Mouse (Mus musculus) kidney, postnatal 14 days (tissue): ENCODE measurements around the gene Rtca.

Experiments used
- DNase-seq: peaks from one replicate; pipeline ENCODE4 v3.0.0; 2022; ENCODE audit warnings: mixed read lengths

The Rtca gene

GRCm38 (mm10) chr3:116507772-116508351 lies at the start of gene Rtca:
Rtca (minus strand) TSS chr3:116508208.
- peak; percentile 98 for DNase-seq

DNA sequence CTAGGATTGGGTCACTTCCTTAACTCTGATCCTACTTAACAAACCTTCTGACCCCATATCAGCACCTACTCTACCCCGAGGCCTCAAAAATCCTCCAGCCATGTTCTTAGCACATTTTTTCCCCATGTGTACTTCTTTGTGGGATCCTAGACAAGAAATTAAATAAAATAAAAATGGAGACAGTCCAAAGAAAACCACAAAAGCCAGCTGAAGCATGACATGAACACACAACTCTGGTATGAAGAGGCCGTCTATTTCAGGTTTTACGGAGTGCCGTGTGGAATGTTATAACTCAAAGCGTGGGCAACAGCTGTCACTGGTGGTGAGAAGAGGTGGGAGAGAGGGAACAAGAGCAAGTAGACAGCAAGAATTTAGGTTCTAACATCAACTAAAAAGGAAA lies 43.4 kb upstream of the Rtca start:
- DNase-seq: no peak

DNA sequence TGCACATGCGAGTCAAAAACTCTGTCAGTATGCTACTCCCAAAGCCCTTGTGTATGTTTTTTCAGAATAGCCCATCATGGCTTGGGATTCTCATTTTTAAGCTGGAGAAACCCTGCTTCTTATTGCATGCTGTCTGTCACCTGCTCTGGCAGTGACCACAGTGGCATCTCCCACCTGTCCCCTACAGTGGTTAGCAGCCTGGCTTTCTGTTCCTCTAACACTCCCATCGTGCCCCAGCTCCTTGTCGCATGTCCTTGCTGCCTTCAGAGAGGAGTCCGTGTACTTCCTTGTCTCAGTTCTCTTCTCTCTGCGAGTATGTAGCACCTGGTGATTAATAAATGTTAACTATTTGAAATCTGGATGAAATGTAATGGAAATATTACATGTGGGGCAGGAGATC lies 39.4 kb upstream of the Rtca start:
- no peak for DNase-seq

DNA sequence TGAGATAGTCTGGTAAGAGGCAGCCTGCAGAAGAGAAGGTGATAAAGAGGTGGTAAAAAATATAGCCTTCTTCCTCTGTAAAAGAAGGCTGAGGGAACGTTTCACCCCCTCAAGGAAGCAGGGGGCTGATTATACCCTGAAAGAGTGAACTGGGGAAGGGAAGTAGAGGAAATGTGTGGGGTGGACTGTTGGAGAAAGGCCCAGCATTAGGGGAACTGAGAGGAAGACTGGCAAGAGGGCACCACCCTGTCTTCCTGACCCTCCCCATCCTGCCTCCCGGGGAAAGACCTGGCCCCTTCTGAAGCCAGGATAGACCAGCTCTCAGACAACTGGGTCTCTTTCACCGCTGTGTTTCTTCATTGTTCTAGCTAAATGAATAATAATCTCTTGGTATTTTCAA lies 34.5 kb upstream of the Rtca start:
- DNase-seq: no peak

GRCm38 (mm10) chr3:116542070-116542469 lies 34.1 kb upstream of the Rtca start:
- no peak for DNase-seq

- no peak for DNase-seq
Measured at GRCm38 (mm10) chr3:116537200-116537573, 29.2 kb upstream of the Rtca start.

DNA sequence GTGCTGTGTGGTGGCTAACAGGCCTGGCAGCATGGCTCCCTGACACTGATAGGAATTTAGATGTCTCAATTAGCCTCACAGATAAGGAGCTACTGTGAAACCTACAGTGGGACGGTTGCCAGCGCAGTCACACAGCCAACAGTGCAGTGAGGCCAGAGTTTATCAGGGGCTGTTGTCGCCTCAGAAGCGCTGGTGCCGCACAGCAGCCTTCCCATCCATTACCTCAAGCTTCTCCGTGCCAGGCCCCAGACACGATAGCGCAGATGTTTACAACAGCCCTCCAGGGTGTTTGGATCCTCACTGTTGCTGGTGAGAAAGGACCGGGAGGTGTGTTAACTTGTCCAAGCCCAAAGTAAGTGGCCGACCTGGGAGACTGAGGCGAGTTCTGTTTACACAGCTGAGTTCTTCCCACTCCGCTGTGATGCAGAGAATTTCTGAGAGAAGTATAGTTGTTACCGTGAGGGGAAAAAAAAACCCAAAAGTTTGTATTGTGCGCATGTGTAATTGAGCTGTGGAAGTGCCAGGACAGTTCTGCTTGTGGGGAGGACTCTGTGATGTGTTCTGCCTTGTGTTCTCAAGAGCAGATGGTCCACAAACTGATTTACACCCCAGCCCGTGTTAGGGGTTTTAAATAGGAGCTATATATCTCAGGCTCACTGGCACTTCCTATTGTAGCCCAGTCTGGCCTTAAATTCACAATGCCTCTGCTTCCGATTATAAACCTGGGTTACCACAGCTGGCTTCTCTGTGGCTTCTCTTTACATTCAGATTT lies 28.6 kb upstream of the Rtca start:
- no peak for DNase-seq

GRCm38 (mm10) chr3:116530826-116531225 lies 22.8 kb upstream of the Rtca start:
- DNase-seq: peak; percentile 35

- no peak for DNase-seq
Measured at GRCm38 (mm10) chr3:116529741-116530140, 21.7 kb upstream of the Rtca start.

GRCm38 (mm10) chr3:116520141-116520761 lies 12.2 kb upstream of the Rtca start:
- no peak for DNase-seq

DNA sequence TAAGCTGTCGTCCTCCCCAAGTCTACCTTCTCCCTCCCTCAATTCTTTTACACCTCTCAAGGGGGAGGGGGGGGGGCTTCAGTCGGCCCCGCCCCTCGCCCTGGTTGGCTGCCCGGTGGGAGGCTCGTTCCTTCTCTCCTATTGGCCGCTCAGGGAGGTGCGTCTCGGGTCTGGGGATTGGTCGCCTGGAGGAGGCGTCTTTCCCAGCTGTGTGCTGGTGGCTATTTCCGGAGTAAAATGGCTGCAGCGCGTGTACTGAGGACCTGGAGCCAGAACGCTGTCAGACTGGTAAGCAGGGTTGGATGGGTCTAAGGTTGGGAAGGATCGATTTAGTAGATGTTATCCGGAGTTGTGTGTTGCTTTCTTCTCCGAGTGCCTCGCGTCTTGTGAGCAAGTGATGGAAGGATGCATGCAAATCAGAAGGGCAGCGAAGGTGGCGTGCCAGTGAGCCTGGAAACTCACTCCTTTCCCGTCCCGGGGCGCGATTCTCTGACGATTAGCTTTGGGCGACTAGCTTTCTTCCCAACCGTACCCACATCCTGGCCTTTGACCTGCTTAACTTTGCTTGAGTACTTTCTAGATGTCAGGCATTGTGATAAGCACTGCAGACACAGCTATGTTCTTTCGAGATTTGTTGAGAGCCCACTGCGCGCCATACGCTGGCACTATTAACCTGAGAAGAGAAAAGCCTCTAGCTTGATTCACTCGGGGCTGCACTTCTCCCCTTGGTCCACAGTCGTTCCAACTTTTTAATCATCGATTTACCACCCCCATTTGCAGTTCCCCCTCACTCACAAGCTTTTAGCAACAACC lies 5.1 kb upstream of the Rtca start, which contains the start of gene Dbt:
Dbt (plus strand) TSS at position 167 of the 813 bp plus-strand sequence.
- peak; percentile 92 for DNase-seq

- no peak for DNase-seq
Measured at GRCm38 (mm10) chr3:116512151-116512903, 4.3 kb upstream of the Rtca start.

- DNase-seq: peak; percentile 9
Measured at GRCm38 (mm10) chr3:116495671-116496070, 12.3 kb downstream of the Rtca start.

- DNase-seq: no peak
Measured at GRCm38 (mm10) chr3:116493658-116494057, 14.3 kb downstream of the Rtca start.

DNA sequence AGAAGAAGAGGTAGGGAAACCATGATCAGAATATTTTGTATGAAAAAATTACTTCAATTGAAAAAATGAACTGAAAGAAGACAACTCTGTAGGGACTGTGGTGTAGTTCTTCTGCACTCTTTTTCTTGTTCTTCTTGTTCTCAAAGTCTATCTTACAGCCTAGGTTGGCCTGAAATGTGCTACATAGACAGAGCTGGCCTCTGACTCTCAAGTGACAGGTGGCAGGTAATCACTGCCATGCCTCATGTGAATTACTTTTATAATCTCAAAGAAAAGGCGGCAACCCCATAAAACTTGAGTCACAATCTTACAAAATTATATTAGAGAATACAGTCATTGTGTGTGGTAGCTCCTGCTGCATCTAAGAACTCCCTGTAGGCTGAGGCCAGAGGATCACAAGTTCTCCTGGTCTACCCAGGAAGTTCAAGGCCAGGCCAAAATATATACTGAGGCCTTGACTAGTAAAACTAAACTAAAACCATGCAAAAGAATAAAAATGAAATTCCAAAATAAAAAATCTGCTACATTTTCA lies 16.0 kb downstream of the Rtca start:
- no peak for DNase-seq

GRCm38 (mm10) chr3:116490920-116491319 lies 17.1 kb downstream of the Rtca start:
- no peak for DNase-seq

GRCm38 (mm10) chr3:116483271-116483670 lies 24.7 kb downstream of the Rtca start:
- no peak for DNase-seq

- no peak for DNase-seq
Measured at GRCm38 (mm10) chr3:116482724-116483123, 25.3 kb downstream of the Rtca start.

- DNase-seq: no peak
Measured at GRCm38 (mm10) chr3:116480937-116481336, 27.1 kb downstream of the Rtca start.

- no peak for DNase-seq
Measured at GRCm38 (mm10) chr3:116480119-116480518, 27.9 kb downstream of the Rtca start.

- DNase-seq: no peak
Measured at GRCm38 (mm10) chr3:116477351-116477750, 30.7 kb downstream of the Rtca start.

GRCm38 (mm10) chr3:116476686-116477298 lies 31.2 kb downstream of the Rtca start:
- DNase-seq: no peak
